Mouse (Mus musculus) c-Kit-positive CD71-positive TER-119-negative erythroid progenitor cells, embryonic 14.5 days (primary cell): ENCODE measurements around the gene Chchd1.
A peak's percentile ranks its signal among the peaks of the same experiment; 100 is the strongest.

Source experiments
- DNase-seq: peaks from one replicate; pipeline ENCODE4 v3.0.0-alpha.2; 2013; ENCODE audit warnings: low read depth

Gene Chchd1

GRCm38 (mm10) chr14:20725660-20726339 is 23.0 kb downstream of the Chchd1 start:
- DNase-seq: peak; percentile 46

GRCm38 (mm10) chr14:20729871-20730270 is 27.1 kb downstream of the Chchd1 start:
- no peak for DNase-seq

GRCm38 (mm10) chr14:20730853-20731602 is 28.2 kb downstream of the Chchd1 start:
- DNase-seq: no peak

GRCm38 (mm10) chr14:20733041-20733951 is 30.5 kb downstream of the Chchd1 start:
- peak; percentile 68 for DNase-seq

GRCm38 (mm10) chr14:20733952-20734774 is 31.4 kb downstream of the Chchd1 start, which contains the start of gene Ndst2:
Gene Ndst2 (minus strand): TSS chr14:20734562.
- peak; percentile 75 for DNase-seq

GRCm38 (mm10) chr14:20735052-20735451 is 32.2 kb downstream of the Chchd1 start:
- DNase-seq: no peak

- DNase-seq: no peak
These were observed 33.1 kb downstream of the Chchd1 start for GRCm38 (mm10) chr14:20735892-20736390.

GRCm38 (mm10) chr14:20737306-20737705 is 34.5 kb downstream of the Chchd1 start:
- peak; percentile 71 for DNase-seq

- DNase-seq: no peak
These were observed 35.7 kb downstream of the Chchd1 start for GRCm38 (mm10) chr14:20738511-20738910.

- DNase-seq: no peak
These were observed 38.5 kb downstream of the Chchd1 start for GRCm38 (mm10) chr14:20741301-20741700.

- no peak for DNase-seq
These were observed 40.8 kb downstream of the Chchd1 start for GRCm38 (mm10) chr14:20743614-20744013.

GRCm38 (mm10) chr14:20746935-20747334 is 44.1 kb downstream of the Chchd1 start:
- DNase-seq: no peak

- no peak for DNase-seq
These were observed 45.6 kb downstream of the Chchd1 start for GRCm38 (mm10) chr14:20748388-20748787.

- no peak for DNase-seq
These were observed 46.8 kb downstream of the Chchd1 start for GRCm38 (mm10) chr14:20749494-20750051.

- DNase-seq: no peak
These were observed 47.7 kb downstream of the Chchd1 start for GRCm38 (mm10) chr14:20750503-20750902.

GRCm38 (mm10) chr14:20753792-20754191 is 51.0 kb downstream of the Chchd1 start:
- DNase-seq: no peak
